8 mouse cellular contexts compared by ENCODE assay signal in the genomic region with DNA sequence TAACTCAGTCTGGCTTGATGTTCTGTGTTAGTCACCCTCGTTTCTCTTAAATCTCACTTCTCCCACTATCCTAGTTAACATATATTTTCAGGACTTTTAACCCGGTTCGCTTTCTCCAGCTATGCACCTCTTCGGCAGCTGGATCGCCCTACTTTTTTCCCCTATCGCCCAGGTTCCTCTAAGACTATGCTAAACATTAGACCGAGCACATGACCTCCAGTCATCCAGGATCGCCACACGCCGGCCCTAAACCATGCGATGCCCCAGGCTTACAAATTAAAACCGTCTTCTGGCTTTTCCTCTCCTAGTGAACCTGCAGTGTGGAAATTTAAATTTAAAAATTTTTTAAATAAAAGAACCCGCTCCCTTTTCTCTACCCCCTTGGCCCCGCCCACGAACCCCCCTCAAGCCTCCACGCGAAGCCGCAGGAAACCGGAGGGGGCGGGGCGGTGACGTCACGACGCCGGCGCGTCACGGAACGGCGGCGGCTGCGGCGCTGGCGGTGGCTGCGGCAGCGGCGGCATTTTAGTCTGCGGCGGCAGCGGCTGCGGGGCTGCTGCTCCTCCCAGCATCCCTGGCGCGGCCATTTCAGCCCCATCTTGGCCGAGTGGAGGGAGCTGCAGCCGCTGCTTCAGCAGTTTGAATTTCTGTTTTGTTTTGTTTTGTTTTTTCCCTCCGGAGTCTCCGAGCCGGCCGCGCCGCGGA. TPM values are rescaled to one million over a fixed set of nuclear protein-coding genes. Genes with fewer than 3 reads are reported as not detected.
A peak's percentile ranks its signal among the peaks of the same experiment; 100 is the strongest.
DNase-seq lines count a peak whose midpoint lies in the region; ATAC-seq and TF ChIP-seq lines count a peak whose summit lies in the region.

A gene (plus strand): TSS at position 482 of the 705 bp plus-strand sequence.

- peak; percentile 86 for ATAC-seq in forebrain, embryonic 16.5 days
- peak; percentile 88 for ATAC-seq in neural tube, embryonic 15.5 days (ENCODE audit: low FRiP score)

- under 1% methylated on average over 52 of the region's 52 CpGs for WGBS in forebrain, embryonic 16.5 days
- under 1% methylated on average over 52 of the region's 52 CpGs for WGBS in lung, adult 2 months
- 1% methylated on average over 48 of the region's 52 CpGs for WGBS in neural tube, embryonic 15.5 days

- peaks cover 0 to 4% of the 10 kb centered on the region in 2 experiments; a peak in 2 of 4 replicates for H3K36me3 ChIP-seq in MEL (ENCODE audit: control insufficient read depth in 1 of 2, insufficient read depth in 2 of 2, low read length in 2 of 2)
- H3K36me3 ChIP-seq in forebrain, embryonic 16.5 days (ENCODE audit: control insufficient read depth, insufficient read depth), result no peaks in the 10 kb centered on the region
- no peaks in the 10 kb centered on the region for H3K36me3 ChIP-seq in neural tube, embryonic 15.5 days

- H3K9ac ChIP-seq in MEL (ENCODE audit: control insufficient read depth, low read depth, low read length, poor library complexity, severe bottlenecking), result peak within 1 kb of the TSS; percentile 99
- peak within 1 kb of the TSS; percentile 95 for H3K9ac ChIP-seq in forebrain, embryonic 16.5 days (replicated peaks; ENCODE audit: low read depth, low read length)
- H3K9ac ChIP-seq in neural tube, embryonic 15.5 days (replicated peaks), result peak within 1 kb of the TSS; percentile 97

- peak within 1 kb of the TSS; percentile 98 for H3K27ac ChIP-seq in MEL (ENCODE audit: control insufficient read depth, low read depth, low read length)
- H3K27ac ChIP-seq in forebrain, embryonic 16.5 days (ENCODE audit: low read length), result peak within 1 kb of the TSS; percentile 98
- H3K27ac ChIP-seq in layer of hippocampus, adult 2 months, result peak within 1 kb of the TSS; percentile 97
- H3K27ac ChIP-seq in neural tube, embryonic 15.5 days (replicated peaks), result peak within 1 kb of the TSS; percentile 99

- intact Hi-C loops in heart, postnatal 25 days (cut with DNase I), result loop anchor here (2.0 to 10.0 kb wide), 5 partner anchors 42 to 570 kb away; a partner anchor contains a TSS

- TF ChIP-seq CTCF in MEL (IDR thresholded peaks at IDR 0.05 in 2 of 3, conservative IDR thresholded peaks at IDR 0.05 in 1 of 3; ENCODE audit: control insufficient read depth in 1 of 3, insufficient read depth in 1 of 3, low read depth in 2 of 3, low read length in 3 of 3, poor library complexity in 1 of 3, severe bottlenecking in 1 of 3), result no peak
- TF ChIP-seq CTCF in layer of hippocampus, adult 2 months (conservative IDR thresholded peaks at IDR 0.05), result no peak
- no peak for TF ChIP-seq CTCF in lung, adult 2 months (IDR thresholded peaks at IDR 0.05; ENCODE audit: insufficient read depth, low read length)

- H3K4me3 ChIP-seq in MEL (ENCODE audit: control insufficient read depth in 1 of 2, insufficient read depth in 1 of 2, low read depth in 2 of 2, low read length in 2 of 2), result peak within 1 kb of the TSS; percentile 73 to 98
- peak within 1 kb of the TSS; percentile 100 for H3K4me3 ChIP-seq in forebrain, embryonic 16.5 days (replicated peaks; ENCODE audit: low read length)
- peak within 1 kb of the TSS; percentile 91 for H3K4me3 ChIP-seq in layer of hippocampus, adult 2 months
- peak within 1 kb of the TSS; percentile 87 for H3K4me3 ChIP-seq in lung, adult 2 months (replicated peaks; ENCODE audit: extremely low read depth, low read depth, low read length)
- H3K4me3 ChIP-seq in neural tube, embryonic 15.5 days (replicated peaks), result peak within 1 kb of the TSS; percentile 97

- no peak for TF ChIP-seq RAD21 in MEL (IDR thresholded peaks at IDR 0.05; ENCODE audit: low read depth, low read length)

- peaks cover 41% of the 10 kb centered on the region for H3K79me2 ChIP-seq in MEL (ENCODE audit: control insufficient read depth, insufficient read depth, low read length, poor library complexity)

- no peaks in the 10 kb centered on the region for H3K4me1 ChIP-seq in MEL (ENCODE audit: control insufficient read depth in 1 of 2, insufficient read depth in 2 of 2, low read length in 2 of 2)
- peaks cover 11% of the 10 kb centered on the region for H3K4me1 ChIP-seq in forebrain, embryonic 16.5 days (replicated peaks; ENCODE audit: control insufficient read depth, insufficient read depth, low read length)
- no peaks in the 10 kb centered on the region for H3K4me1 ChIP-seq in lung, adult 2 months (ENCODE audit: control insufficient read depth, insufficient read depth, low read length)
- peaks cover 20% of the 10 kb centered on the region for H3K4me1 ChIP-seq in neural tube, embryonic 15.5 days

- peak; percentile 94 for DNase-seq in MEL (ENCODE audit: low read depth, low spot score)
- DNase-seq in cerebellum, adult 18-20 months, result peak; percentile 95 to 99
- DNase-seq in heart, postnatal 25 days (ENCODE audit: low spot score), result peak; percentile 93
- peak; percentile 93 to 100 for DNase-seq in layer of hippocampus, adult 2 months (ENCODE audit: low spot score in 2 of 2)
- DNase-seq in lung, adult 2 months, result peak; percentile 99
- peak; percentile 100 for DNase-seq in testis, postnatal 10 days (ENCODE audit: low spot score)

- no peaks in the 10 kb centered on the region for H3K27me3 ChIP-seq in MEL (ENCODE audit: control insufficient read depth in 1 of 2, insufficient read depth in 2 of 2, low read length in 2 of 2)
- no peaks in the 10 kb centered on the region for H3K27me3 ChIP-seq in forebrain, embryonic 16.5 days (replicated peaks; ENCODE audit: control insufficient read depth, insufficient read depth, low read length)
- no peaks in the 10 kb centered on the region for H3K27me3 ChIP-seq in neural tube, embryonic 15.5 days (replicated peaks)

- no peaks in the 10 kb centered on the region for H3K9me3 ChIP-seq in MEL (replicated peaks; ENCODE audit: insufficient read depth, low read length)
- no peaks in the 10 kb centered on the region for H3K9me3 ChIP-seq in forebrain, embryonic 16.5 days (ENCODE audit: control insufficient read depth, low read length)
- H3K9me3 ChIP-seq in neural tube, embryonic 15.5 days (replicated peaks), result no peaks in the 10 kb centered on the region

- H3K4me2 ChIP-seq in forebrain, embryonic 16.5 days (ENCODE audit: low read length), result peak within 1 kb of the TSS; percentile 91
- H3K4me2 ChIP-seq in neural tube, embryonic 15.5 days, result peak within 1 kb of the TSS; percentile 84

- peak; percentile 87 to 93 for TF ChIP-seq POLR2A in MEL (IDR thresholded peaks at IDR 0.05; ENCODE audit: control insufficient read depth in 1 of 2, insufficient read depth in 1 of 2, low read depth in 1 of 2, low read length in 2 of 2, poor library complexity in 1 of 2)
- peak; percentile 74 for TF ChIP-seq POLR2A in lung, adult 2 months (IDR thresholded peaks at IDR 0.05; ENCODE audit: borderline replicate concordance, extremely low read depth, low read depth, low read length)

- TF ChIP-seq EP300 in MEL (IDR thresholded peaks at IDR 0.05; ENCODE audit: low read depth in 1 of 2, low read length in 2 of 2), result peak in 1 of 2 experiments; percentile 24; a peak in 1 of 4 replicates

TF ChIP-seq in MEL, 35 proteins besides CTCF, POLR2A, EP300 and RAD21 (continues in another document):
- TF ChIP-seq NRF1 (IDR thresholded peaks at IDR 0.05; ENCODE audit: insufficient read depth, low read depth, low read length, poor library complexity, severe bottlenecking) (0 out of 2 replicates have a peak, but pooled peaks have one; percentile 15), MYB (IDR thresholded peaks at IDR 0.05; ENCODE audit: low read depth, low read length) (0 out of 2 replicates have a peak, but pooled peaks have one; percentile 27), ELF1 (IDR thresholded peaks at IDR 0.05; ENCODE audit: low read depth, low read length) (no peak; the same call in none of the 2 replicates), KAT2A (conservative IDR thresholded peaks at IDR 0.05; ENCODE audit: low read depth, low read length) (no peak; the same call in 1 of the 2 replicates), ZMIZ1 (IDR thresholded peaks at IDR 0.05; ENCODE audit: low read depth, low read length) (peak; percentile 96), TBP (IDR thresholded peaks at IDR 0.05; ENCODE audit: low read depth, low read length) (peak; percentile 50; the same call in 1 of the 2 replicates), BHLHE40 (IDR thresholded peaks at IDR 0.05; ENCODE audit: borderline replicate concordance, low read depth, low read length) (no peak), CHD1 (IDR thresholded peaks at IDR 0.05; ENCODE audit: low read depth, low read length) (no peak), POLR2AphosphoS5 (IDR thresholded peaks at IDR 0.05; ENCODE audit: borderline replicate concordance, low read depth, low read length) (no peak), ZC3H11A (IDR thresholded peaks at IDR 0.05; ENCODE audit: low read depth, low read length) (no peak), MAZ (IDR thresholded peaks at IDR 0.05; ENCODE audit: low read depth, low read length) (peak; percentile 81; the same call in 1 of the 2 replicates), USF2 (IDR thresholded peaks at IDR 0.05; ENCODE audit: borderline replicate concordance in 1 of 2, insufficient read depth in 1 of 2, low read depth in 1 of 2, low read length in 2 of 2) (peak in 1 of 2 experiments; percentile 57; a peak in 1 of 4 replicates), SMC3 (IDR thresholded peaks at IDR 0.05; ENCODE audit: low read depth, low read length) (no peak), NELFE (IDR thresholded peaks at IDR 0.05; ENCODE audit: low read depth, low read length) (peak; percentile 98), MYC (IDR thresholded peaks at IDR 0.05; ENCODE audit: low read depth, low read length) (peak; percentile 82), MXI1 (IDR thresholded peaks at IDR 0.05; ENCODE audit: low read depth, low read length) (peak; percentile 90), GABPA (IDR thresholded peaks at IDR 0.05; ENCODE audit: low read depth, low read length) (no peak), GATA1 (IDR thresholded peaks at IDR 0.05; ENCODE audit: low read depth, low read length) (no peak), E2F4 (IDR thresholded peaks at IDR 0.05; ENCODE audit: borderline replicate concordance, low read depth, low read length) (peak; percentile 63), RCOR1 (IDR thresholded peaks at IDR 0.05; ENCODE audit: low read depth, low read length) (peak; percentile 10; the same call in 1 of the 2 replicates), MAFK (IDR thresholded peaks at IDR 0.05; ENCODE audit: borderline replicate concordance, low read depth, low read length) (no peak), USF1 (IDR thresholded peaks at IDR 0.05; ENCODE audit: low read depth, low read length) (peak; percentile 82)

RNA-seq across cellular contexts. Expression of the gene that starts here (rescaled TPM):
- total RNA-seq in MEL (2012; rRNA removed), result 10.7 and 10.9 TPM in 2 replicates
- 10 to 100 TPM in 1 of 2 experiments, not detected in 1; 13.3 TPM for polyA plus RNA-seq in MEL (2012; ENCODE audit: insufficient read depth in 1 of 2, insufficient read length in 2 of 2, low read depth in 1 of 2, low replicate concordance in 2 of 2, missing spikeins in 1 of 2)
- 8.1 and 8.7 TPM in 2 replicates for polyA plus RNA-seq in forebrain, embryonic 16.5 days (2015; fragmentation: Nextera tagmentation; extraction: Ambion mirVana)
- 10 to 100 TPM; 23.1 to 25.1 TPM for total RNA-seq in heart, postnatal 25 days (2021)
- total RNA-seq in layer of hippocampus, adult 2 months (2021), result 10 to 100 TPM; 37.4 to 42.8 TPM
- 15.5 and 24.3 TPM in 2 replicates for polyA plus RNA-seq in lung, adult 2 months (2012; rRNA removed)
- 7.7 and 8.6 TPM in 2 replicates for polyA plus RNA-seq in neural tube, embryonic 15.5 days (2015; fragmentation: Nextera tagmentation; extraction: Ambion mirVana)

Comparison
In these comparisons a context has a peak if more than half of its experiments do, and no peak if none do; other contexts are left out.
1. Peak in every context shown above with its lines: DNase-seq, ATAC-seq, H3K4me3 ChIP-seq and H3K27ac ChIP-seq.